Mouse (Mus musculus): ENCODE data around the gene Gm9803.

Gene Gm9803

GRCm38 (mm10) chr10:43516992-43517660 lies 6.8 kb upstream of the Gm9803 start:
- DNase-seq = no peak

GRCm38 (mm10) chr10:43517836-43518235 lies 6.0 kb upstream of the Gm9803 start:
- DNase-seq = no peak

DNA sequence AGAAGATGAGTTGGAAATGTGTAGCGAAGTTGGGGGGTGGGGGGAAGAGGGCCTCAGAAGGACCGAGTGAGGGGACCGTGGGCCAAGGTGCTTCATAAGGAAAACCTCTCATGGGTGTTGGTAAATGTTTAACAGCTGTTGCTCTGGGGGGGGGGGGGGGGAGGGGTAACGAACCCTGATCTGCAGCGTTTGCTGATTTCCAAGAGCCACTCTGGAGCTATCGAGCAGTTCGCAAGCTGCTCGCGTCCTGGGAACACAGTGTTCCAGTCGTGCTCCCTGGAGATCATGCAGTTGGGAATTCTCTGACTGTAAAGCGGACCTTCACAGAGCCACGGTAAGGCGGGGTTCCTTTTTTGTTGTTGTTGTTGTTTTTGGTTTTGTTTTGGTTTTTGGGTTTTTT lies 5.5 kb upstream of the Gm9803 start:
- no peak for DNase-seq

DNA sequence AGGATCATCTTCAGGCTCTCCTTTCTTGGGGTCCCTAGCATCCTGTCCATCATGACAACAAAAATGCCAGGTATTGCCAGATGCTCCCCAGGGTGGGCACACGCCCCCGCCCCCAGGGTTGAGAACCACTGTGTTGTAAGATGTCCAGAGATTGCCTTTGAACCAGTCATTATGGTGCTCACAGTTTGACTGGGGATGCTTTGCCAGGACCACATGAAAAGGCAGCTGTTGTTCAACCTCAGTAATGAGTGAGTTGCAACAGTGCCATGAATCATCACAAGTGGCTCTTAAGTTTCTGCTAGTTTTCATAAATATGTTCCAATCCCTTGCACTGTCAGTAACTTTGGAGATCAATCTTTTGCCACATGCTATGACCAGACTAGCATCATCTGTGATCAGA lies 3.9 kb upstream of the Gm9803 start:
- DNase-seq = no peak

DNA sequence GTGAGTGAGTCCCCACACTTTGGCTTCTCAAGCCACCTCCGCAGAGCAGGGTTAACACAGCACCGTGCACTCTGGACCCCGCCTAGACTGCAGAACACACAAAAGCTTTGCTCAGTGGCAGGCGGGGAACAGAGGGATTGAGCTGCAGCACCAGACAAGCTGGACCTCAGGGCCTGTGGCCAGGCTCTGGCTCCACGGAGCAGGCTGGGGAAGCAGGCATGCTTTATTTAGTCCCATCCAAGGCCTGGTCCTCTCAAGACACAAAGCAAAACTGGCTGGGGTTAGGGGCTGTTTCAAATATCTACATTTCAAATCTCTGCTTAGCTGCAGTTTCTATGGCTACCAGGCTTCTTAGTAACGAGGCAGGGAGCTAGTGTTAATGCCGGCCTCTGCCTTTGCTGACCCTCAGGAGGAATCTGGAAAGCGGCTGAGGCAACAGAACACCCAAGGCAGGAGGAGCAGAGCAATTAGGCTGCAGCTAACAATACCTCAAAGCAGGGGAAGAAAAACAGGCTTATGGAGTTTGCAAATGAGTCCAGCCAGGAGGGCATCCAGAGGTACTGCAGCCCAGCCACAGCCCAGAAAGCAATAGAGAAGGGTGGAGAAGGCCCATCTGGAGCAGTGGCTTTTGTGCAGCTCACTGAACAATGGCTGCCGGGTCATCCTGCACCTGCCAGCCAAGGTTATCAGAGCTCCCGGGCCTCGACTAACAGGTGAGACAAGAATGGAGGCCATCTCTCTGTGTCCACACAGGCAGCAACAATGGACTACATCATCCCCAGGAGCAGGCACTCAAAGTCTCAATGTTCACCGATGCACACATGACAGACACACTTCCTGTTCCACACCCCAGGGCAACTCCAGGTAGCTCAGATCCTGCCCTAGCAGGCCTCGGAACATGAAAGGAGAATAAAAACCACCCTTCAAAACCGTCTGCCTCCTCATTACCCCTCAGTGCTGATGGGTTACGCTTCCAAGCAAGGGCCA lies 3.7 kb downstream of the Gm9803 start:
- DNase-seq = no peak

- no peak for DNase-seq
Observed at GRCm38 (mm10) chr10:43534382-43534781, 10.5 kb downstream of the Gm9803 start.

- DNase-seq = no peak
Observed at GRCm38 (mm10) chr10:43537652-43538051, 13.8 kb downstream of the Gm9803 start.

GRCm38 (mm10) chr10:43538831-43539230 lies 14.9 kb downstream of the Gm9803 start:
- DNase-seq = no peak

DNA sequence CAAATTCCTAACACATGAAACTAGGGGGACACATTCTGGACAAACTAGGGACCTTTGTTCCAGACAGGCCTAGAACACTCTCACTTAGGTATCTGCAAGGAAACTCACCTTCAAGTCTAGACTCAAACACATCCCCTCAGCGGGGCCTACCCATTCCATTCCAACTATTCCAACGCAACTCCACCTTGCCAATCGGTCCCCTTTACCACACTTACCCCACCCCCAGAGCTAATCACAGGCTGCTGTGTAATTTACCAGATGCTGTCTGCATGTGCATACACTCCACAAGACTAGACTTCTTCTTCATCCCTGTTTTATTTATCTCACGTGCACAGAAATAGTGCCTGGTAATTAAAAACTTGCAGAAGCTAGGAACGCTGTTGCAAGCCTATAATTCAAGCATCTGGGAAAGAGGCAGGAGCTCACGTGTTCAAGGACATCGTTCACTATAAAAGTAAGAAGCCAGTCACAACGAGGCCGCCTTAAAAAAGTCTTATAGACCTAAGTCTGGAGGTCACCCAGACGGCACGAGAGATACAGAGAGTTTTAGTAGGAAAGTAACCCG lies 15.9 kb downstream of the Gm9803 start:
- no peak for DNase-seq

DNA sequence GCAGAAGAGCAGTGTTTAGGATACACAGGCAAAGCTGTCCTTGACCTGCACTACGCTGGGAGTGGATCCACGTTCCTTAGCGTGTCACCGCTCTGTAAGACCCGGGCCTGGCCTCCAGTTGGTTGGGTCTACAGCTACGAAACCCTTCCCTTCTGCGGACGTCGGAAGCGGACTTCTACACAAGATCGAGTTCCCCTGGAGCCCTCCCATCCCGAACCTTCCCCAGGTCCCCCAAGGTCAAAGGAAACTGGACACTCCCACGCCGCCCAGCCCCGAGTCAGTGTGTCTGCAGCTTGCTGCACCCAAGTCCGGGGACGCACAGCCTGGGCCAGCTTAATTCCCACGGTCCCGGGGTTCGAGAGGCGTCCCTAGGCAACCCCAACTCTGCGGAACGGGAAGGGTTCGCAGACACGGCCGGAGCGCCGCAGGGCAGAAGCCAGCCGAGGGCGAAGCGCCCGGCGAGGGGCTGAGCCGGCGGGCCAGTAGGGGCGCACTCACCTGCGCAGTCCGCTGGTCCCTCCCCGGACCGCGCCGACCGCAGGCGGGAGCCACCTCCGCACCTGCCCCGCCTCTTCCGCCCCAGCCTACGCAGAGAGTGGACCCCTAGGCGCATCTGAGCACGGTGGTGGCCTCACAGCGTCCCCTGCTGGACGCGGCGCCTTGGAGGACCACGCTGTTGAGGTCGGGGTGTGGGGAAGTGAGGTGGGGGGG lies 16.7 kb downstream of the Gm9803 start, which contains the start of gene 1700021F05Rik:
1700021F05Rik (minus strand) TSS at position 553 of the 711 bp plus-strand sequence.
- DNase-seq = peak; percentile 96 to 99

DNA sequence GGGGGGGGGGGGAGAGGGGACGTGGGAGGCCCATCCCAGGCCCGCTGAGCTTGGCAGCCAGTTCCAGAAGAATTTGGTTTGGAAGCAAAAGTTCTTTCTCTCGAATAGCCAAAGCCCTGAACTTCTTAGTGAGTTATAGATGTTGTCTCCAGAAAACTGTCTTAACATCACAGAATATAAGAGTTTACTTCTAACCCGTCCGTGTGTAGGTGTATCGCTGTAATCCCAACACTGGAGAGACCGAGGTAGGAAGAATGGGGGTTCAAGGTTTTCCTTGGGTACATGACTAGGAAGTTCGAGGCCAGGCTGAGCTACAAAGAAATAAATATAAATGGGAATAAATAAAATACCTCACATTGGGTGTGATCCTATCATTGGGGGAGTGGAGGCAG lies 17.3 kb downstream of the Gm9803 start:
- no peak for DNase-seq

GRCm38 (mm10) chr10:43549411-43549810 lies 25.5 kb downstream of the Gm9803 start:
- DNase-seq = no peak

GRCm38 (mm10) chr10:43550923-43551322 lies 27.0 kb downstream of the Gm9803 start:
- DNase-seq = no peak

- DNase-seq = no peak
Observed at GRCm38 (mm10) chr10:43551388-43551787, 27.5 kb downstream of the Gm9803 start.

DNA sequence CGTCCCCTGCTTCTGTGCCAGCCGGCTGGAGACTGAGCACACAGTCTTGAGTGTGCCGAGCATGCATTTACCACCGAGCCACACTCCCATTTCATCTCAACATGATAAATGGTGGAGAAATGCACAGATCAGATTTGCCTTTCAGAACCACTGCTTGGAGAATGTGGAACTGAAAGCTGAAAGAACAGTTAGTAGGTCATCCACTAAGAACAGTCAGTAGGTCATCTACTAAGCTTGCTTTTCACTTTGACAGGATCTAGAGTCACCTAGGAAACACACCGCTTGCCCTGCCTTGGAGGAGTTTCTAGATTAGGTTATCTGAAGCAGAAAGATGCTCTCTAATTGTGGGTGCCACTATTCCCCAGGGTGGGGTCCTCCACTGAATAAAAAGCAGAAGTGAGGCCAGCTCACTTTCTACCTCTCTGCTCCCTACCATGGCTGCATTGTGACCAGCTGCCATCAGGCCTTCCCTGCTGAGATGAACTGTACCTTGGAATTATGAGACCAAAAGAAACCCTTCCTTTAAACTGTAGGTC lies 33.8 kb downstream of the Gm9803 start:
- DNase-seq = no peak

DNA sequence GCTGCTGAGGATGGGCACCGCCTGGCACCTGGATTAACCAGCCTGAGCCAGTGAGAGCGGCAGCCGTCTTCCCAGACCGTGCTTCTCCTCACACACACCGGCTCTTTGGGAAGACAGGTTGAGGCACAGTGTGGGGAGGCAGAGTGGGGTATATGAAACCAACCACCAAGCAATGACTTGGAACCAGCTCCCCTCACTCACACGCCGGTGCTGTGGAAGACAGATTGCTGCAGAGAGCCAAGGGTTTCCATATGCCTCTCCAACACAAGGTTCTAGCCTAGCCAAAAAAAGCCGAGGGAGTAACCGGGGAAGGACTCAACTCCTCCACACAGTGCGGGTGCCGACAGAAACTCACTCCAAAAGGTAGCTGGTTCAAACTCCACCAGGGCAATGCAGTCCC lies 35.4 kb downstream of the Gm9803 start:
- no peak for DNase-seq

DNA sequence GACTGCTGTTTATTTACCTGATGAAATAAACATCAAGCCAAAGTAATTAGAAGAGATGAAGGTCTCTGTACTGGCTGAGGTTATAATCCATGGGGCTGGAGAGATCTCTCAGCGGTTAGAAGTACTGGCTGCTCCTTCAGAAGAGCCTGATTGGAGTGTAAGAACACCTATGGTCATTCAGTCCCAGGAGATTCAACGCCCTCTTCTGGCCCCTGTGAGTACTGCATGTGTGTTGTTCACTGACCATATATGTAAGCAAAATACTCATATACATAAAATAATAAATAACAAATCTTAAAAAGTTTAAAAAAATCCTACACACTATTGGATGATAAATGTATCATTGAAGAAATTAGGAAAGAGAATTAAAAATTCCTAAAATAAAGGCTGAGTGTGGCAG lies 36.9 kb downstream of the Gm9803 start:
- DNase-seq = no peak

GRCm38 (mm10) chr10:43561311-43561710 lies 37.4 kb downstream of the Gm9803 start:
- no peak for DNase-seq
